ENCODE assay signal across 11 mouse cellular contexts in genomic region chr11:100735134-100735865, GRCm38 (mm10). TPM values are rescaled to one million over a fixed set of nuclear protein-coding genes. Genes with fewer than 3 reads are reported as not detected.
DNase-seq lines count a peak whose midpoint lies in the region; ATAC-seq and TF ChIP-seq lines count a peak whose summit lies in the region.
"Had no signal": no experiment of that assay in that cellular context is flagged by ENCODE, and none has a peak within 500 bp of the region (broad histone marks: within the 10 kb centered on the region; RNA-seq: fewer than 3 reads in every experiment).

No protein-coding gene starts in this region.

- DNase-seq in gastrocnemius, adult 2 months, result no peak
- DNase-seq in gastrocnemius, postnatal 10 days, result no peak
- no peak for DNase-seq in lung, postnatal 36 days
- no peak for DNase-seq in embryo, embryonic 10.5 days (ENCODE audit: low spot score)
- no peak for DNase-seq in gastrocnemius, postnatal 25 days
- DNase-seq: kidney, adult 18-20 months; thymus, postnatal 36 days had no signal

- peak overlapping the region; percentile 33; the same call in 1 of the 2 replicates for H3K9ac ChIP-seq in lung, embryonic 16.5 days (ENCODE audit: low read length)
- H3K9ac ChIP-seq in embryonic facial prominence, embryonic 15.5 days, result no peak overlapping the region

- intact Hi-C loops in gastrocnemius, adult 2 months (cut with DNase I), result no loop called here

- peak overlapping the region; percentile 89; the same call in 1 of the 2 replicates for H3K4me2 ChIP-seq in lung, embryonic 16.5 days (ENCODE audit: low read depth, low read length)
- H3K4me2 ChIP-seq in embryonic facial prominence, embryonic 15.5 days (replicated peaks), result 0 out of 2 replicates have a peak overlapping the region, but pooled peaks have one; percentile 4

- H3K27me3 ChIP-seq in lung, embryonic 16.5 days (ENCODE audit: control insufficient read depth, insufficient read depth, low read depth, low read length), result no peaks in the 10 kb centered on the region
- no peaks in the 10 kb centered on the region for H3K27me3 ChIP-seq in embryonic facial prominence, embryonic 15.5 days
- H3K27me3 ChIP-seq in small intestine, adult 2 months (ENCODE audit: control insufficient read depth, insufficient read depth, low read length), result no peaks in the 10 kb centered on the region

- H3K4me1 ChIP-seq in lung, embryonic 16.5 days (replicated peaks; ENCODE audit: control insufficient read depth, insufficient read depth, low read length), result peaks cover 19% of the 10 kb centered on the region
- H3K4me1 ChIP-seq in embryonic facial prominence, embryonic 15.5 days, result peaks cover 28% of the 10 kb centered on the region
- H3K4me1 ChIP-seq in small intestine, adult 2 months (ENCODE audit: control insufficient read depth, insufficient read depth, insufficient read length, low read length), result peaks cover 18% of the 10 kb centered on the region

- H3K36me3 ChIP-seq in lung, embryonic 16.5 days (ENCODE audit: control insufficient read depth, insufficient read depth, low read length), result no peaks in the 10 kb centered on the region
- peaks cover 5% of the 10 kb centered on the region; the same call in 1 of the 2 replicates for H3K36me3 ChIP-seq in embryonic facial prominence, embryonic 15.5 days
- H3K36me3 ChIP-seq in small intestine, adult 2 months (ENCODE audit: control insufficient read depth, insufficient read depth, low read length), result peaks cover 4% of the 10 kb centered on the region

- peak overlapping the region; percentile 92 for H3K4me3 ChIP-seq in gastrocnemius, adult 2 months
- H3K4me3 ChIP-seq in lung, embryonic 16.5 days (ENCODE audit: low read length), result peak overlapping the region; percentile 2; the same call in 1 of the 2 replicates
- H3K4me3 ChIP-seq in embryonic facial prominence, embryonic 15.5 days (replicated peaks), result no peak overlapping the region
- peak overlapping the region; percentile 61 for H3K4me3 ChIP-seq in small intestine, adult 2 months (ENCODE audit: low read depth, low read length)

- no peak for TF ChIP-seq CTCF in gastrocnemius, adult 2 months (IDR thresholded peaks at IDR 0.05)
- TF ChIP-seq CTCF in small intestine, adult 2 months (IDR thresholded peaks at IDR 0.05; ENCODE audit: extremely low read depth, insufficient read length, insufficient replicate concordance, low read depth, low read length), result no peak

- ATAC-seq in lung, embryonic 16.5 days (ENCODE audit: low read depth), result no peak
- ATAC-seq in embryonic facial prominence, embryonic 15.5 days (ENCODE audit: insufficient number of reproducible peaks, low FRiP score, low TSS enrichment, low read depth), result no peak

- WGBS in lung, embryonic 16.5 days, result 83% methylated on average over 9 of the region's 9 CpGs
- 89% methylated on average over 9 of the region's 9 CpGs for WGBS in embryonic facial prominence, embryonic 15.5 days
- 64% methylated on average over 9 of the region's 9 CpGs for WGBS in small intestine, adult 2 months

- H3K9me3 ChIP-seq in lung, embryonic 16.5 days (ENCODE audit: control insufficient read depth, low read length), result no peaks in the 10 kb centered on the region
- no peaks in the 10 kb centered on the region for H3K9me3 ChIP-seq in embryonic facial prominence, embryonic 15.5 days (replicated peaks)

- peak overlapping the region; percentile 95 for H3K27ac ChIP-seq in gastrocnemius, adult 2 months
- H3K27ac ChIP-seq in lung, embryonic 16.5 days (ENCODE audit: low read length), result no peak overlapping the region
- H3K27ac ChIP-seq in embryonic facial prominence, embryonic 15.5 days (replicated peaks), result no peak overlapping the region
- peak overlapping the region; percentile 71 for H3K27ac ChIP-seq in small intestine, adult 2 months (ENCODE audit: insufficient read depth, low read depth, low read length)

- no peak for TF ChIP-seq POLR2A in small intestine, adult 2 months (IDR thresholded peaks at IDR 0.05; ENCODE audit: low read depth, low read length)

RNA-seq across cellular contexts. Expression of gene Rab5c, which starts 2.7 kb away (rescaled TPM):
- 10 to 100 TPM; 37.6 to 40.9 TPM for total RNA-seq in gastrocnemius, adult 2 months (2021)
- total RNA-seq in gastrocnemius, postnatal 10 days (2021), result 10 to 100 TPM; 63.0 to 64.7 TPM
- 34.3 and 39.8 TPM in 2 replicates for polyA plus RNA-seq in lung, embryonic 16.5 days (2015; fragmentation: Nextera tagmentation; extraction: Ambion mirVana)
- polyA plus RNA-seq in embryonic facial prominence, embryonic 15.5 days (2015; fragmentation: Nextera tagmentation; extraction: Ambion mirVana), result 31.0 and 33.2 TPM in 2 replicates
- 186 and 350 TPM in 2 replicates for polyA plus RNA-seq in small intestine, adult 2 months (2012; rRNA removed)
- total RNA-seq in gastrocnemius, postnatal 25 days (2021), result 10 to 100 TPM; 40.4 to 43.1 TPM

RNA-seq across cellular contexts. Expression of gene Hspb9, which starts 21.6 kb away (rescaled TPM):
- not detected for total RNA-seq in gastrocnemius, adult 2 months (2021)
- total RNA-seq in gastrocnemius, postnatal 10 days (2021), result not detected
- not detected in 2 replicates for polyA plus RNA-seq in lung, embryonic 16.5 days (2015; fragmentation: Nextera tagmentation; extraction: Ambion mirVana)
- polyA plus RNA-seq in embryonic facial prominence, embryonic 15.5 days (2015; fragmentation: Nextera tagmentation; extraction: Ambion mirVana), result 0.55 TPM in 1 of 2 replicates, not detected in the other
- polyA plus RNA-seq in small intestine, adult 2 months (2012; rRNA removed), result not detected in 2 replicates
- not detected for total RNA-seq in gastrocnemius, postnatal 25 days (2021)
- total RNA-seq: left cerebral cortex, postnatal 36 days had no signal

RNA-seq across cellular contexts. Expression of gene Kat2a, which starts 23.0 kb away (rescaled TPM):
- total RNA-seq in gastrocnemius, adult 2 months (2021), result 10 to 100 TPM; 11.9 to 12.1 TPM
- 10 to 100 TPM; 13.4 to 18.4 TPM for total RNA-seq in gastrocnemius, postnatal 10 days (2021)
- polyA plus RNA-seq in lung, embryonic 16.5 days (2015; fragmentation: Nextera tagmentation; extraction: Ambion mirVana), result 39.4 and 44.1 TPM in 2 replicates
- 54.6 and 61.1 TPM in 2 replicates for polyA plus RNA-seq in embryonic facial prominence, embryonic 15.5 days (2015; fragmentation: Nextera tagmentation; extraction: Ambion mirVana)
- 10.9 and 12.2 TPM in 2 replicates for polyA plus RNA-seq in small intestine, adult 2 months (2012; rRNA removed)
- total RNA-seq in gastrocnemius, postnatal 25 days (2021), result 10 to 100 TPM; 11.7 to 11.8 TPM

RNA-seq across cellular contexts. Expression of gene Kcnh4, which starts 24.4 kb away (rescaled TPM):
- total RNA-seq in gastrocnemius, adult 2 months (2021), result not detected
- total RNA-seq in gastrocnemius, postnatal 10 days (2021), result not detected
- polyA plus RNA-seq in lung, embryonic 16.5 days (2015; fragmentation: Nextera tagmentation; extraction: Ambion mirVana), result not detected in 2 replicates
- polyA plus RNA-seq in embryonic facial prominence, embryonic 15.5 days (2015; fragmentation: Nextera tagmentation; extraction: Ambion mirVana), result 0.64 and 1.1 TPM in 2 replicates
- 0.04 TPM in 1 of 2 replicates, not detected in the other for polyA plus RNA-seq in small intestine, adult 2 months (2012; rRNA removed)
- total RNA-seq in gastrocnemius, postnatal 25 days (2021), result not detected

RNA-seq across cellular contexts. Expression of gene Hcrt, which starts 27.4 kb away (rescaled TPM):
- not detected for total RNA-seq in gastrocnemius, adult 2 months (2021)
- total RNA-seq in gastrocnemius, postnatal 10 days (2021), result not detected
- polyA plus RNA-seq in lung, embryonic 16.5 days (2015; fragmentation: Nextera tagmentation; extraction: Ambion mirVana), result not detected in 2 replicates
- not detected in 2 replicates for polyA plus RNA-seq in embryonic facial prominence, embryonic 15.5 days (2015; fragmentation: Nextera tagmentation; extraction: Ambion mirVana)
- not detected in 2 replicates for polyA plus RNA-seq in small intestine, adult 2 months (2012; rRNA removed)
- not detected for total RNA-seq in gastrocnemius, postnatal 25 days (2021)

Comparison
In these comparisons a context has a peak if more than half of its experiments do, and no peak if none do; other contexts are left out.
1. H3K27ac ChIP-seq: peak in gastrocnemius, adult 2 months (single experiment) and small intestine, adult 2 months (single experiment); none in lung, embryonic 16.5 days (single experiment) and embryonic facial prominence, embryonic 15.5 days (single experiment).